In the genomic region with DNA sequence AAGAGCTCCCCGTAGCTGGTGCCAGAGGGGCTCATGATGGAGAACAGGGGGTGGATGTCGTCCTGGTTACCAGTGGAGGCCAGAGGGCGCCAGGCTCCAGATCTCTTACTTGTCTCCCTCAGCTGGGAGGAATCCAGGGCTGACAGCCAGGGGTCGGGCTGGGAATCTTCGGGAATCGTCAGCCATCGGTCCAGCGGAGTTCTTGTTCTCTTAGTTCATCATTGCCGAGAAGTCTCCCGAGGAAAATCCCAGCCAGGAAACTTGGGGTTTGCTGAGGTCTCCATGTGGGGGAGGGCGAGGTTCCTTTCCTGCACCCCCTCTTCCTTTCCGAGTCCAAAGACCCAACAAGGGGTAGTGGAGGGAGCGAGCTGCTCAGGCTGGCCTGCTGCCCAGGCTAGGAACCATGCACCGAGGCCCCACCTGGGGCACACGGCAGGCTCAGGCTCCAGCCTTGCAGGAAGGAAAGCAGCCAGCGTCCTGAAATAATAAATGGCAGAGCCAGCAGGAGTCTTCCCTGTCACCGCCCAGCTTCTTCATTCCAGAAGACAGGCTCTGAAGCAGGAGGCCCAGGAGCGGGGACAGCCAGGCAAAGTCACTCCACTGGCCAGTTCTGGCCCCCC, we compare ENCODE assay signal across 7 mouse cellular contexts. TPM values are rescaled to one million over a fixed set of nuclear protein-coding genes. Genes with fewer than 3 reads are reported as not detected.
A peak's percentile ranks its signal among the peaks of the same experiment; 100 is the strongest.
DNase-seq lines count a peak whose midpoint lies in the region; ATAC-seq lines count a peak whose summit lies in the region.

No protein-coding gene starts in this region.

- H3K9me3 ChIP-seq in intestine, embryonic 14.5 days (ENCODE audit: control insufficient read depth, low read length), result no peaks in the 10 kb centered on the region
- no peaks in the 10 kb centered on the region for H3K9me3 ChIP-seq in lung, embryonic 16.5 days (ENCODE audit: control insufficient read depth, low read length)

- H3K4me3 ChIP-seq in intestine, embryonic 14.5 days (ENCODE audit: low read depth, low read length), result no peak overlapping the region
- H3K4me3 ChIP-seq in lung, embryonic 16.5 days (ENCODE audit: low read length), result peak overlapping the region; percentile 23; the same call in 1 of the 2 replicates

- peak overlapping the region; percentile 38 for H3K4me2 ChIP-seq in intestine, embryonic 14.5 days (ENCODE audit: low read length)
- H3K4me2 ChIP-seq in lung, embryonic 16.5 days (ENCODE audit: low read depth, low read length), result peak overlapping the region; percentile 43

- H3K27ac ChIP-seq in intestine, embryonic 14.5 days (ENCODE audit: low read depth), result peak overlapping the region; percentile 78
- peak overlapping the region; percentile 92 for H3K27ac ChIP-seq in lung, embryonic 16.5 days (ENCODE audit: low read length)

- 19% methylated on average over 18 of the region's 18 CpGs for WGBS in intestine, embryonic 14.5 days
- WGBS in lung, embryonic 16.5 days, result 10% methylated on average over 18 of the region's 18 CpGs

- peak; percentile 76 for DNase-seq in Muller cell, postnatal 12 days (ENCODE audit: inconsistent ontology term)
- DNase-seq in cerebellum, postnatal 10 days, result peak; percentile 79 to 83
- DNase-seq in gastrocnemius, postnatal 36 days, result peak; percentile 86 to 92
- DNase-seq in intestine, embryonic 14.5 days (ENCODE audit: low spot score), result peak; percentile 72
- DNase-seq in retina, postnatal 1 day, result peak; percentile 69

- H3K4me1 ChIP-seq in intestine, embryonic 14.5 days (replicated peaks; ENCODE audit: control insufficient read depth, insufficient read depth, low read length), result peaks cover 31% of the 10 kb centered on the region
- peaks cover 33% of the 10 kb centered on the region for H3K4me1 ChIP-seq in lung, embryonic 16.5 days (replicated peaks; ENCODE audit: control insufficient read depth, insufficient read depth, low read length)

- peak overlapping the region; percentile 32; the same call in 1 of the 2 replicates for H3K9ac ChIP-seq in intestine, embryonic 14.5 days (ENCODE audit: low read length)
- peak overlapping the region; percentile 56 for H3K9ac ChIP-seq in lung, embryonic 16.5 days (ENCODE audit: low read length)

- H3K27me3 ChIP-seq in intestine, embryonic 14.5 days (replicated peaks; ENCODE audit: control insufficient read depth, insufficient read depth, low read length), result no peaks in the 10 kb centered on the region
- H3K27me3 ChIP-seq in lung, embryonic 16.5 days (ENCODE audit: control insufficient read depth, insufficient read depth, low read depth, low read length), result no peaks in the 10 kb centered on the region

- intact Hi-C loops in gastrocnemius, postnatal 36 days (cut with DNase I), result no loop called here

- ATAC-seq in intestine, embryonic 14.5 days (replicated peaks; ENCODE audit: low FRiP score, low TSS enrichment, low read depth), result 0 out of 2 replicates have a peak, but pooled peaks have one; percentile 4
- peak; percentile 36 for ATAC-seq in lung, embryonic 16.5 days (ENCODE audit: low read depth)
- ATAC-seq in megakaryocyte, adult 5-6 weeks (ENCODE audit: poor library complexity, severe bottlenecking), result no peak

- no peaks in the 10 kb centered on the region for H3K36me3 ChIP-seq in intestine, embryonic 14.5 days (ENCODE audit: control insufficient read depth, insufficient read depth, low read length)
- no peaks in the 10 kb centered on the region for H3K36me3 ChIP-seq in lung, embryonic 16.5 days (ENCODE audit: control insufficient read depth, insufficient read depth, low read length)

RNA-seq across cellular contexts. Expression of a gene that starts 12.5 kb away (rescaled TPM):
- total RNA-seq in gastrocnemius, postnatal 36 days (2021), result 1 to 10 TPM; 1.8 to 2.1 TPM
- polyA plus RNA-seq in intestine, embryonic 14.5 days (2014; fragmentation: Nextera tagmentation; extraction: Ambion mirVana), result 4.6 and 4.9 TPM in 2 replicates
- 8.2 and 9.1 TPM in 2 replicates for polyA plus RNA-seq in lung, embryonic 16.5 days (2015; fragmentation: Nextera tagmentation; extraction: Ambion mirVana)
- not detected in 2 replicates for total RNA-seq in megakaryocyte, adult 5-6 weeks (2015)
- total RNA-seq in megakaryocyte, adult 5-6 weeks (2017), result 0.04 TPM in 1 of 2 replicates, not detected in the other

RNA-seq across cellular contexts. Expression of a gene that starts 28.8 kb away (rescaled TPM):
- 100 to 1,000 TPM; 272 to 347 TPM for total RNA-seq in gastrocnemius, postnatal 36 days (2021)
- polyA plus RNA-seq in intestine, embryonic 14.5 days (2014; fragmentation: Nextera tagmentation; extraction: Ambion mirVana), result 18.7 and 19.1 TPM in 2 replicates
- polyA plus RNA-seq in lung, embryonic 16.5 days (2015; fragmentation: Nextera tagmentation; extraction: Ambion mirVana), result 20.3 and 22.9 TPM in 2 replicates
- total RNA-seq in megakaryocyte, adult 5-6 weeks (2015), result 5.6 and 6.0 TPM in 2 replicates
- total RNA-seq in megakaryocyte, adult 5-6 weeks (2017), result 3.5 and 7.2 TPM in 2 replicates

RNA-seq across cellular contexts. Expression of a gene that starts 46.5 kb away (rescaled TPM):
- total RNA-seq in gastrocnemius, postnatal 36 days (2021), result 1 to 10 TPM; 1.3 to 1.9 TPM
- 4.1 and 5.0 TPM in 2 replicates for polyA plus RNA-seq in intestine, embryonic 14.5 days (2014; fragmentation: Nextera tagmentation; extraction: Ambion mirVana)
- 18.4 and 18.8 TPM in 2 replicates for polyA plus RNA-seq in lung, embryonic 16.5 days (2015; fragmentation: Nextera tagmentation; extraction: Ambion mirVana)
- 78.1 and 107 TPM in 2 replicates for total RNA-seq in megakaryocyte, adult 5-6 weeks (2015)
- total RNA-seq in megakaryocyte, adult 5-6 weeks (2017), result 59.4 and 63.6 TPM in 2 replicates

Comparison
In these comparisons a context has a peak if more than half of its experiments do, and no peak if none do; other contexts are left out.
1. RNA of a gene that starts 28.8 kb away (total RNA-seq): 272 to 347 TPM in gastrocnemius, postnatal 36 days; 3.5 to 7.2 TPM in megakaryocyte, adult 5-6 weeks; every median in the first group is over 10 times any median in the second.
2. RNA of a gene that starts 46.5 kb away (total RNA-seq): 59.4 to 107 TPM in megakaryocyte, adult 5-6 weeks; 1.3 to 1.9 TPM in gastrocnemius, postnatal 36 days; every median in the first group is over 10 times any median in the second.
3. Peak in every context shown above with its lines, with median percentiles within 50 percentile points of each other: DNase-seq.